Mouse (Mus musculus): Measurements from ENCODE around the gene Cdcp1.

Gene Cdcp1

GRCm38 (mm10) chr9:123215621-123216440 lies at the start of gene Cdcp1:
Gene Cdcp1, minus strand, starts transcription at chr9:123216038.
- no peak for DNase-seq (ENCODE audit: low read depth, low spot score)

GRCm38 (mm10) chr9:123260611-123261021 lies 44.8 kb upstream of the Cdcp1 start, which contains the start of gene Tmem158:
Gene Tmem158, minus strand, starts transcription at chr9:123260764.
- peak; percentile 24 for DNase-seq (ENCODE audit: low read depth, low spot score)

GRCm38 (mm10) chr9:123259896-123260610 lies 44.2 kb upstream of the Cdcp1 start:
- peak; percentile 46 for DNase-seq (ENCODE audit: low read depth, low spot score)

- DNase-seq (ENCODE audit: low read depth, low spot score), result no peak
Observed at GRCm38 (mm10) chr9:123259461-123259895, 43.6 kb upstream of the Cdcp1 start.

- DNase-seq (ENCODE audit: low read depth, low spot score), result no peak
Observed at GRCm38 (mm10) chr9:123258796-123259195, 43.0 kb upstream of the Cdcp1 start.

GRCm38 (mm10) chr9:123255736-123256135 lies 39.9 kb upstream of the Cdcp1 start:
- no peak for DNase-seq (ENCODE audit: low read depth, low spot score)

- no peak for DNase-seq (ENCODE audit: low read depth, low spot score)
Observed at GRCm38 (mm10) chr9:123247992-123248391, 32.2 kb upstream of the Cdcp1 start.

GRCm38 (mm10) chr9:123245146-123245545 lies 29.3 kb upstream of the Cdcp1 start:
- DNase-seq (ENCODE audit: low read depth, low spot score), result no peak

- no peak for DNase-seq (ENCODE audit: low read depth, low spot score)
Observed at GRCm38 (mm10) chr9:123243988-123244387, 28.1 kb upstream of the Cdcp1 start.

GRCm38 (mm10) chr9:123241191-123241590 lies 25.4 kb upstream of the Cdcp1 start:
- no peak for DNase-seq (ENCODE audit: low read depth, low spot score)

GRCm38 (mm10) chr9:123240751-123241150 lies 24.9 kb upstream of the Cdcp1 start:
- DNase-seq (ENCODE audit: low read depth, low spot score), result no peak

- DNase-seq (ENCODE audit: low read depth, low spot score), result no peak
Observed at GRCm38 (mm10) chr9:123240271-123240670, 24.4 kb upstream of the Cdcp1 start.

- DNase-seq (ENCODE audit: low read depth, low spot score), result no peak
Observed at GRCm38 (mm10) chr9:123239651-123240050, 23.8 kb upstream of the Cdcp1 start.

GRCm38 (mm10) chr9:123238256-123239045 lies 22.6 kb upstream of the Cdcp1 start:
- DNase-seq (ENCODE audit: low read depth, low spot score), result no peak

GRCm38 (mm10) chr9:123237739-123238138 lies 21.9 kb upstream of the Cdcp1 start:
- no peak for DNase-seq (ENCODE audit: low read depth, low spot score)

- DNase-seq (ENCODE audit: low read depth, low spot score), result peak; percentile 37
Observed at GRCm38 (mm10) chr9:123235621-123236020, 19.8 kb upstream of the Cdcp1 start.

- DNase-seq (ENCODE audit: low read depth, low spot score), result no peak
Observed at GRCm38 (mm10) chr9:123229826-123230225, 14.0 kb upstream of the Cdcp1 start.

- no peak for DNase-seq (ENCODE audit: low read depth, low spot score)
Observed at GRCm38 (mm10) chr9:123228671-123229070, 12.8 kb upstream of the Cdcp1 start.

GRCm38 (mm10) chr9:123227106-123227750 lies 11.4 kb upstream of the Cdcp1 start:
- no peak for DNase-seq (ENCODE audit: low read depth, low spot score)

GRCm38 (mm10) chr9:123224863-123225431 lies 9.1 kb upstream of the Cdcp1 start:
- no peak for DNase-seq (ENCODE audit: low read depth, low spot score)

- DNase-seq (ENCODE audit: low read depth, low spot score), result no peak
Observed at GRCm38 (mm10) chr9:123219826-123220225, 4.0 kb upstream of the Cdcp1 start.
